Mouse (Mus musculus) left cerebral cortex, adult 11 months (tissue): Measurements from ENCODE around the gene Ablim1.

Experiments used
- DNase-seq: peaks from one replicate; pipeline ENCODE4 v3.0.0; 2022; ENCODE audit warnings: low spot score

The Ablim1 gene

DNA sequence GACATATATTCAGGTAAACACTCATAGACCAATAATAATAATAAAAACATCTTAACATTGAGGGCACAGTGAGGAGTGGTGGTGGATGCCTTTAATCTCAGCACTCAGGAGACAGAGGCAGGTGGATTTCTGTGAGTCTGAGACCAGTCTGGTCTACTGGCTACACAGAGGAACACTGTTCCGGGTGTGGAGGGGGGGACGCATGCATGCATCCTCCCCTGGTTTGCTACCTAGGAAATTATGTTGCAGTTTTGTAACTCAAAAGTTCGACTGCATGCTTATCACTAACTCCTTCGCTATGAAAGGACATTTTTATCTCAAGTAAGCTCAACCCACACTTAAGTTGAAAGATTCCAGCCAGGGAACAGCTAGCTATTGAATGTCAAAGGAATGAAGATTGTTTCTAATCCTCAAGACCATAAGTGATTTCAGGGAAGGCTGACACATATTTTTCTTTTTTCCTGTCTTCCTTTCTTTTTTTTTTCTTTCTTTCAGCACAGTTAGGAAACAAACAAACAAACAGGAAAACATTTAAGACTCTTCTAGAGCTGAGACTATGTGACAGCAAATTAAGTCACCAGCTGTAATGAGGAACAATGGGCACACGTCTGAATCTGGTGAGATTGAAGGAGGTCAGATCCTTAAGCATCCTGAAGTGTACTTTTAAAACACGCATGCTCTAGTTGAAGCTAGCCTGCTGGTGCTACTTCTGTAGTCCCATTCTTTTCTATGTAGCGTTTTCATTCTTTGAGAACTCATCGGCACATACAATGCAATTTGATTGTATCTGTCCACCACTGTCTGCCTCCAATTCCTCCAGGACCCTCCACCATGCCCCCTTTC, 26.4 kb upstream of the Ablim1 start:
- DNase-seq, result no peak

DNA sequence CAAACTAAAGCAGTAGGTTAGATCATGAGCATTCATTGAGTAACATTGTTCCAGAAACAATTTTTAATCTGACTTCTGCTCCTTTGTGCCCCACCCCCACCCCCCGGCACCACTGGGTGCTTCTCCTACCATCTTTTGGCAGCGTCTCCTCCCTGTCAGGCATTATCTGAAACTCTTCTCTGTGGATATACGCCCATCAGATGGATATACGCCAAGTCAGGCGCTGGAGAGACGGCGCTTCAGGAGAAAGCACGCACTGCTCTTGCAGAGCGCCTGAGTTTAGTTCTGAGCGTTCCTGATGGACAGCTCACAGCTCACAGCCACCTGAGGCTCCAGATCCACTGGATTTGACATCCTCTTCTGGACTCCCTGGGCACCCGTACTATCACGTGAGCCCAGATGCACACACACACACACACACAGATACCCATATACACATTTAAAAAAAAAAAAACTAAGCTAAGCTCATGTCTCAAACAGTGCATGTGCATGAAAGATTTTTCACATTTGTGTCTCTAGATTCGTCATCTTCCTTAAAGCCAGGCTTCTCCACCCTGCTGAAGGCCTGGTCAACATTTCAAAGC, 24.7 kb upstream of the Ablim1 start:
- no peak for DNase-seq

DNA sequence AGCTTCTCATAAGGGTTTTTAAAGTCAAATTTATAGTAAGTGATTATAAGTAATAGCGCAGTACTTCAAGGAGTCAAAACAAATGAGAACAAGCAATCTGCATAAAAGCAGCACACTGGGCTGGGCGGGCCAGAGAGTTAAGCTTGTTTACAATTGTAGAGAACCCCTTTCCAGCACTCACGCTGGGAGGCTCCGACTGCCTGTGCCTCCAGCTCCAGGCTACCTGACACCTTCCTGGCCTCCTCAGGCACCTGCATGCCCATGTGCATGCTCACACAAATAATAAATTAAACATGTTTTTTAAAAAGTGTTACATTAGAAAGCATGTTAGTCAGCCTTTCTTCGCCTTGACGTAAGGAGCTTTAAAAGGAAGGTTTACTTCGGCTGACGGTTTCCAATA, 20.4 kb upstream of the Ablim1 start:
- no peak for DNase-seq

DNA sequence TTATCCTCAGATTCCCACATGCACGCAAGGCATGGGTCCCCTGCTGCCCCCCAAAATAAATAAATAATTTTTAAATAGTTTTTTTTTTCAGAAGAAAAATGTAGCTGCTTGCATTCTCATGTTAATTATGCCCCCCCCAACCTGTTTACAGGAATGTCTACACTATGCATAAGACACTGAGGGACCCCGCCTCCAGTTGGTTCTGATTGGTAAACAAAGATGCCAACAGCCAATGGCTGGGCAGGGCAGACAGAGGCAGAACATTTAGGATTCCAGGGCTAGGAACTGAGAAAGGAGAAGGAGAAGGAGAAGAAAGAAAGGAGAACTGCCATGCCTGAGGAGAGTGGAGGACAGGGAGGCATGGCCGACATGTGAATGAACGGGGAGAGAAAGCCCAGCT, 18.6 kb upstream of the Ablim1 start:
- no peak for DNase-seq

DNA sequence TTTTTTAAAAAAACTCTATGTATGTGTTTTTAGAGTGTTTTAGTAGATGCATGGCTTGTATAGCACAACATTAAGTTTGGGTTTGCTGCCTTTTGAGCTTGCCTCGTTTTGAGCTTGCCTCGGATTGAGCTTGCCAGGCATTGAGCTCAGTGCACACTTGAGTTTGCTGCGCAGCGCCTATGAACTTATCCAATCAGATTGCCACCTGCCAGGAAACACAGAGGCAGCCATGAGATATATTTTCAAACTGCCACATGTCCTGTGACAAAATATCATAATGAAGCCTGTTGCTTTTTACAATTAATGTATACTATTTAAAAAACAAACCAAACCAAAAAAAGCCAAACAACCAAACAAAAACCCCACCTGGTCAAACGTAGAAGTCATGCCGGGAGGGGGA, 16.5 kb upstream of the Ablim1 start:
- no peak for DNase-seq

DNA sequence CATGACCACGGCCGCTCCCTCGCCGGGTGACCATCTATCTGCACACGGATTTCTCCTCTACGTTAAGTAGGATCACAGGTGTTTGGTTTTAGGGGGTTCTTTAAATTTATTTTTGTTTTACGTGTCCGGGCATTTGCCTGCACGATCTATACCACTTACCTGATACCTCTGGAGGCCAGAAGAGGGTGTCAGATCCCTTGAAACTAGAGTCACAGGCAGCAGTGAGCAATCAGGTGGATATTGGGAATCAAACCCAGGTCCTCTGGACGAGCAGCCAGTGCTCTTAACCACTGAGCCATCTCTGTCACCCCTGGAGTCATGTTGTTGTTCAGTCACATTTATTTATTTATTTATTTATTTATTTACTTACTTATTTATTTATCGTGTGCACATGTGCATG, 15.6 kb upstream of the Ablim1 start:
- DNase-seq, result no peak

DNA sequence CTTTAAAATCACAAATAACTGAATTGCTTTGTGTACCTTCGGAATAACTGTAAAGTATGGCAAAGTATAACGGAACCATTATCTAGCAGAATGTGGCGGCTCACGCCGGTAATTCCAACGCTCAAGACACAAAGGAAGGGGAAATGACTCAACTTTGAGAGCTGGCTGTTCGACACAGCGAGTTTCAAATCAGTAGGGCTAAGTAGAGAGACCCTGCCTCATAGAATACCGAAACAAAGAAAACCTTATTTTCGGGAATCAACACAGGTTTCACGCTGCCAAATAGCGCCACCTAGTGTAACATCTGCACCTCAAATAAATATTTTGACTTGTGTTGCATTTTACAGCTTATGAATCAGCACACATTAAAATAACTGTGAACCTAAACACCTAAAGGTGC, 14.1 kb upstream of the Ablim1 start:
- no peak for DNase-seq

DNA sequence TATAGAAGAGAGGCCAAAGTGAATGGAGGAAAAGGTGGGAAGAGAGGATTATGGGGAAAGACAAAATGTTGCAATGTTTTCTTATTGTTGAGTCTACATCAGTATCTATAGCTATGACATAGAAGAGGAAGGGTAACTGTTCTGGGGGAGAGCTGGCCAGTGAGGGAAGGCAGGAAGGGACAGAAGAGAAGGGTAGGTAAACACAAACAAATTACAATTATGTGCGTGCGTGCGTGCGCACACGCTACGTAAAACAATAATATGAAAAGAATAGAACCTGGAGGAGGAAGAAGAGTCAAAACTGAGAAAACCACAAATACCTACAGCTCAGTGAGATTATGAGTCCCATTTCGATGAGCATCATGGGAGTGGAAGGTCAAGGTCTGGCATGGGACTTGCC, 13.6 kb upstream of the Ablim1 start:
- DNase-seq, result no peak

DNA sequence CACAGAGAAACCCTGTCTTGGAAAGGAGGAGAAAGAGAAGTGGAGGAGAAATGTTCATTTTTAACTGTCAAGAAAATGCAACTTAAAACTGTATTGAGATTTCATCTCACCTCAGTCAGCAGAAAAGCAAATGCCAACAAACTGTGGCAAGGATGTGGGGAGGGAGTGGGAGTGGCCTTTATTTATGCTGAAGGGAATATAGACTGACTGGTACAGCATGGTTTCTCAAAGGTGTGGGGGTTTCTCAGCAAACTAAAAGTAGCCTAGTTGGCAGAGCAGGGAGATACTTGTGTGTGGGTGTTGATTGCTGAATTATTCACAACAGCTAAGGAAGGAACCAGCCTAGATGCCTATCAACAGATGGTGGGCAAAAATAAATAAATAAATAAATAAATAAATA, 13.0 kb upstream of the Ablim1 start:
- no peak for DNase-seq

DNA sequence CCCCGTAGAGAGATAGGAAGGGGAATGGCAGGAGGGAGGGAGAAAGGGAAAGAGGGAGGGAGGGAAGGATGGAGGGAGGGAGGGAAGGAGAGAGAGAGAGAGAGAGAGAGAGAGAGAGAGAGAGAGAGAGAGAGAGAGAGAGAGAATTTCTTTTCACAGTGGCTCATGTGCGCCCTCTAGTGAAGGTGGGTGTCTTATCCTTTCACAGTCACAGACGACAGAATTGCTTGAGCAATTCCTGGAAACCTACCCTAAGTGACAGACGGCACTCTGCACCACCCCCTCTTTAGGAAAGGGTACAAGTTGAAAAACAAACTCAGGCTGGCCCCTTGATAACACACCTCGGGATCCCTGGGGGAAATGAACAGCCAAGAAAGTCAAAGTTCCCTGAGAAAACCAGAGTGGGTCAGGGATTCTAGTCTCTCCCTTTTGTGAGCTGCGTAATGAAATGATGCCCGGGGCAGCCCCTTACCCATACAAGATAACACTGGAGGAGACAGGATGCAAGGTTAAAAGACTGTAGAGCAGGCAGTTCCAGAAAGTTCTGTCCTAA, 11.1 kb upstream of the Ablim1 start:
- DNase-seq, result no peak

DNA sequence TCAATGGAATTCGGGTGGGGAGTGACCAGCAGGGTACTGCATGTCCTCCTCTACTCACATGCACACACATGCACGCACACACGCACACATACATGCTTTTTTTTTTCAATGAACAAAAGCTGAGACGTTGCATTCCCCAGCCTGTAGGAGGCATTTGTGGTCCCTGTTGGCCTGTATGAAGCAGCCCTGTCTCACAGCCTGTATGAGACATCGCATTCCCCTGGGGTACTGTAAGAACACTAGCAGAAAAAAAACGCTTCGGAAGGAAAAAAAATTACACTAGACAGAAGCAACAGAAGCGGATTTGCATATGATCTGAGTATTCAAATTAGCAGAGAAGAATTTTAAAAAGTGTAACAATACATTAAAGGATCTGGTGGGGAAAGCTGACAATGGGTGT, 8.4 kb upstream of the Ablim1 start:
- DNase-seq, result no peak

DNA sequence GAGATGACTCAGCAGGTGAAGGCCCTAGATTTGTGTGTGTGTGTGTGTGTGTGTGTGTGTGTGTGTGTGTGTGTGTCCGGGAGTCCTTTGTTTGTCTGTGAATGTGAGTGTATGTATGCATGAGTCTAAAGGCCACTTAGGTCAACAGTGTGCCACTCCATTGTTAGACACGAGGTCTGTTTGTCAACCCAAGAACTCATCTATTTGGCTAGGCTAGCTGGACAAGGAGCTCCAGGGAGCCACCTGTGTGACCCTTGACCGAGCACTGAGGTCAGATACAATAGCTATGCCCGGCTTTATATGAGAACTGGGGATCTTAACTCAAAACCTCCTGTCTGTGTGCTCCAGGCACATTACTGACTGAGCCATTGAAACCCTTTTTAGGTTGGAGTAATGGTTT, 7.8 kb upstream of the Ablim1 start:
- no peak for DNase-seq

DNA sequence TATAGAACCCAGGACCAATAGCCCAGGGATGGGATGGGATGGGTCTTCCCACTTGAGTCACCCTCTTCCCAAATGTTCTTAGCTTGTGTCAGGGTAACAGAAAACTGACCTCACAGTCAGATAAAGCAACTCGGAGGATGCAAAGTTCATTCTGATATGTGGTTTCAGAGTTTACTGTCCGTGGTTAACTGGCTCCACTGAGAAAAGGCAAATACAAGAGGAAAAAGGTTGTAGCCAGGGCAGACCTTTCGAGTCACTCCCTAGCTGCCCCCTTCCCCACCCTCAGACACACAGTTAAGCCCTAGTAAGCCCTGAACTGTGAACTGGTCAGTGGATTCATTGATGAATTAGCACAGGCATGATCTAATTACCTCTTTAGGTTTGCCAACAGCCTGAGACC, 7.1 kb upstream of the Ablim1 start:
- DNase-seq, result no peak

DNA sequence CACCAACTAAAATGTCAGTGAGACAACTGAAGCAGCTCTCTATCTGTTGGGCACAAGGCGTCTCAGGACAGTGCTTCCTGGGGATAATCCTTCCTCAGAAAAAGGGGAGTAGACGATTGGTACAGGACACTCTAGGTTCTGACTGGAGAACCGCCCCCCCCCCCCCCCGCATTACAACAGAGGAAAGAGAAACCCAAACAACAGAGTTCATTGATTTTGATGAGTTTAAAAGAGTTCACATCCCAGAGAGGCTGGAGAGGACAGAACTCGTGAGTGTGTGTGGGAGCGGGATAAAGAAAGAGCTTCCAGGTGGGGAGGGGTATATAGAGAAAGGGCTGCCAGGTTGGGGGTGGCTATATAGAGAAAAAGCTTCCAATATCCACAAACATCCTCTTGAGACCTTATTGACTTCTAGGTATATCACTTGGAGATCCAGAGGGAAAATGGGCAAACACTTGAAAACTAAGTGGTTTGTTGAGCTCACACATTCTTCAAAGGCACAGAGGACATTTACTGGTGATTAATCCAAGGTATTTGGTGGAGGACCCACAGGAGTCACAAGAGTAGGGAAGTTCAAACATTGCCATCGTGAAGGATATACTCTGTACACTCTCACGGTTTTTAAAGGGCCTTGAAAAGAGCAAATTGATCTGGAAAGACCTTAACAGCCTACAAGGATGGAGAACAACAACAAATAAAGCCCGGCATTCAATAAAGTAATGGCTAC, 6.1 kb upstream of the Ablim1 start:
- DNase-seq, result no peak

DNA sequence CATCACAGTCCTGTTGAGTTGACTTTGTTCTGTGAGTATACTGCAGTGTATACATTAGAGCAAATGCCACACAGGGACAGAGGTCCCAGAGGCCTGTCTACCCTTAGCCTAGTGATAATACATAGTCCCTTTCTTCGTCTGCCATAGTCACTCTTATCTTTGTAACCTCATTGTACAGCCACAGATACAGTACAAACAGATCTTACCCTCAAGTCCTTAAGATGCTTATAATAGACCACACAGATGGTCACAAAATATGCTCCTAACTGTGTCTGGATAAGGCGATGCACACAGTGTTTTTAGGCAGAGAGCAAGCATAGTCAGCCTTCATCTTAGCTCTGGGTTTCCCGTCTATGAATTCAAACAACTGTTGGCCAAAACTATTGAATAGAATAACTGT, 1.9 kb upstream of the Ablim1 start:
- DNase-seq, result no peak

DNA sequence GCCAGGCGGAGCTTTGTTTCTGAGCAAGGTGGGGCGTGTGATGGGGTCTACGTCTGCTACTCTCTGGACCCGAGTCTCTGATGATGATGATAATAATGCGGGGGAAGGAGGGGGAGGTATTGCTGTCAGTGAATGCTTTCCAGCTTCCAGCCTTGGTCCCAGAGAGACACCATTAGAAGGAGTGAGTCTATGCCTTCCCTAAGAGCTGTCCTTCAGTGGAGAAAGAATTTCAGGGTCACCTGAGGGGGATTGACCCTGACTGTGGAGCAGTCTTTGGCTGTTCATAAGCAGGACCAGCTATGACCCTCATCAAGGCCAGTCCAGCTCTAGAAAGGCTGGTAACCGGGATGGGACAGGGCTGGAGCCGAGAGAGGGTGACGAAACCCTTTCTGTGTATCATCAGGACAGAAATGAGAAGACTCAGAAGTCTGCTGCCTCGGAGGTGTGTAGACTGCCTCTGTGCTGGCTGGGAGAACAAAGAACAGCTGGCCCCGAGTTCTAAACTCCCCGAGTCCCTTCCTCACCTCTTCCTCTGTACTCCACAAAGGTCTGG, 370 bp upstream of the Ablim1 start:
- no peak for DNase-seq

DNA sequence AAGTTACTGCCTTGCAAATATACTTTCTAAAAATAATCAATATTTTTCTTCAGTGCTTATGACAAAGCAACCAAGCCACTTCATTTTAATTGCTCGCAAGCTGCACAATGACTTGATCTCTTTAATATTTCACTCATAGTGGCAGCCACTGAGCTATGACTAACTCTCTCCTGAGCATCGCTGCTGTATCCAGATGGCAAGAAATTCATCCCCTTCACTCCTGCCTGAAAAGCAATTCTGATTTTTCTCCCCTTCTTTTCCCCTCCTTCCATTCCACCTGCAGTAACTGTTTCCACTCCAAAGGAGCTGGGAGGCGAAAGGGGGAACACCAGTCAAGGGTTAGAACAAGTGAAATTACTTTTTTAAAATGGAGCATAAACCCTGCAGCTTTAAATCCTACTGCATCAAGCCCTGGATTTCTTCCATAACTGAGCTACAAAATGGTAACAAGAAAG, 801 bp downstream of the Ablim1 start:
- DNase-seq, result peak; percentile 25

DNA sequence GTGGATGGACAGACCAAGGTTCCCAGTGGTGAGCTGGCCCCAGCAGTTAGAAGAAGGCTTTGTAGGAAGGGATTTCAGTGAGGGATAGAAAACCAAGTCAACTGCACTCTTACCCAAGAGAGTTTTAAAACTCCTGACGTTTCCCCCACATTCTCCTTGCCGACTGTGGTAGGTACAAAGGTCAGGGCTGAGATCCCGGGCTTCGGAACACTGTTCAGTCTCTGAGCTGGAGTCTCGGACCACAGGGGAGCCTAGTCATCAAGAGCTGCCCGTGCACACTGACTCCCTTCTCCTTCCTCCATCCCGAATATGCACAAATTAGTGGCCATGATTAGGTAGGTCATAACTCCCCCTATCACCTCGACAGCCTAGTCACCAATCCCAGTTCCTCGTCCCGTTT, 1.5 kb downstream of the Ablim1 start:
- no peak for DNase-seq

DNA sequence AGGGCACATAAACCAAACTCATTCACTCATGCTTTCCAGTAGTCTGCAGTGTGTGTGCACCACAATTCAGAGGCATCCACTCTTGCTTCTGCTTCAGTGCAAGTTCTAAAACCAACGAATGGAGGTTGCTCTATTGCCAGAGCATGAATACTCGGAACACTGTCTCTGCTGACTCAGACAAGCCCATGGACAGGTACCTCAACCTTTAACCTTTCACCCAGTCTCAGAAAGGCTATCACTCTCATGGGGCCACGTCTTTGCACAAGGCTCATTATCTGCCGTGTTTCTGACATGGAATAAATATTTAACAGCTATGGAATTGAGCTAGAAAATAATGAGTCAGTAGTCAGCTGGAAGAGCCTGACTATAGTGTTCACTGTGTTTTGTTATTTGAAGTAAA, 4.7 kb downstream of the Ablim1 start:
- no peak for DNase-seq

DNA sequence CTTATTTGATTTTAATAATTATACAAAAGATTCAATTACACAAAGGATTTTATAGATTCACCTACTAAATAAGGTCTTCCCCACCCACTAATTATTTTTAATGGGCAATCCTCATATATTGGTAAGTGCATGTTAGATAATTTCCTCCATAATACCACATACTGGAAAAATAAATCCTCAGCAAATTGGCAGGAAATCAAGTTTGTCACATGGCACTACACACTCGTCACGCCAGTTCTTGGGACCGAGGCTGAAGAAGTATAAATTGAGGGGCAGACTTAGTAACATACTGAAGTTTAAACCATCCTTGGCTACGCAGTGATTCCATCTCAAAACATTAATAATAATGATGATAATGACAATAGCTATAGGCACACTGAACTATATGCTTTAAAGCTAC, 8.1 kb downstream of the Ablim1 start:
- no peak for DNase-seq

DNA sequence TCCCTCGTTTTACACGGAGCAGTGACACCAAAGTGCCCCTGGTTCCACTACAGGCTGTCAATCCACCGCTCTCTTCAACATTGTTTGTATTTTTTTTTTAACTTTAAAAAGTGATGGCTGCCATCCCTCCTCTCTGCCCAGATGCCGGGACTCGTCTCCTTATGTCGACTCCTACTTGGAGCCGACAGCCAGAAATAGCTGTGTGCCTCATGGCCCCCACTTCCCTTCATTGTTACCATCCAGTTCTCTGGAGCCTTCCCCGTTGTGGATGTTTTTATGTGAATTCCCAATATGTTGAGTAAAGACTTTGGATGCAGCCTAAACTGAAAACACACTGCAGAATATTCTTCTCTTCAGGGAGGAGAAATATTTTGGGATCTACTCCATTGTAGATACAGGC, 8.7 kb downstream of the Ablim1 start:
- DNase-seq, result no peak

DNA sequence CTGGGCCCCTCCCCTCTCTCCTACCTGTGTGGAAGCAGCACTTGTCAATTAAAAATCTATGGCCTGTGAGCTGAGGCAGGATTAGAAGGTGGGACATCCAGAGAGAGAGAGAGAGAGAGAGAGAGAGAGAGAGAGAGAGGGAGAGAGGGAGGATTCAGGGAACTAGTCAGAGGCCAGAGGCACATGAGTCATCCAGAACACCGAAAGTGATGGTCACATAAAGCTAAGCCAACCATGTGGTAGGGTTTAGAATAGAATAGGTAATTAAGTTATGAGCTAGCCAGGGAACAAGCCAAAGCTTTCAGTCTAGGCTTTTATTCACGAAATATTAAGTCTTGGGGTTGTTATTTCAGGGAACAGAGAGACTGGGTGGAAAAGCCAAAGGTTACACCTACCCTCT, 10.1 kb downstream of the Ablim1 start:
- no peak for DNase-seq

DNA sequence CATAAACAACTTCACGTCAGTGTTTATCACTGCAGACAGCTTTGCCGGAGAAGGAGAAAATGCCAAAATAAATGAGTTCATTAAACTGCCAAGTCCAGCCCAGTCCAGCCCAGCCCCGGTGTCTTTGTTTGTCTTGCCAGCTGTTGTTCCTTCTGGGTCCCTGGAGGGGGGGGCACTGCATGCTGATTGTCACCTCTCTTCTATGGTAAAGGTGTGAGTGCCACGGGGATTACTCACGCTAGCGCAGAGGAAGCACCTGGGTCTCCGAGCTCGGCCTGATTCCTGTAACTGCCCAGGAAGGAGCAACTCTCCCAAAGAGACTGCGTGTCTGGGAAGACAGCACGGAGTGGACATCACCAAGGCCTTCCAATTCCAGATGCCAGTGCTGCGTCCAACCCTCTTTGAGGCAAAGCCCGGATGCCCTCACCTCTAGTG, 12.7 kb downstream of the Ablim1 start:
- no peak for DNase-seq
